Mouse (Mus musculus) mature B cell (primary cell): ENCODE results near the gene Sfpq.
"Not testable (repeated sequence)": the region's sequence is repeated elsewhere in the genome, so short reads cannot be mapped to it uniquely, and the experiment has no call there.

Experiments
- in situ Hi-C: fragments of 300-500 bp; cut with MboI; formaldehyde crosslinking; loops from 2 replicates; pipeline ENCODE4 v1.14.3; 2019

Sfpq gene

DNA sequence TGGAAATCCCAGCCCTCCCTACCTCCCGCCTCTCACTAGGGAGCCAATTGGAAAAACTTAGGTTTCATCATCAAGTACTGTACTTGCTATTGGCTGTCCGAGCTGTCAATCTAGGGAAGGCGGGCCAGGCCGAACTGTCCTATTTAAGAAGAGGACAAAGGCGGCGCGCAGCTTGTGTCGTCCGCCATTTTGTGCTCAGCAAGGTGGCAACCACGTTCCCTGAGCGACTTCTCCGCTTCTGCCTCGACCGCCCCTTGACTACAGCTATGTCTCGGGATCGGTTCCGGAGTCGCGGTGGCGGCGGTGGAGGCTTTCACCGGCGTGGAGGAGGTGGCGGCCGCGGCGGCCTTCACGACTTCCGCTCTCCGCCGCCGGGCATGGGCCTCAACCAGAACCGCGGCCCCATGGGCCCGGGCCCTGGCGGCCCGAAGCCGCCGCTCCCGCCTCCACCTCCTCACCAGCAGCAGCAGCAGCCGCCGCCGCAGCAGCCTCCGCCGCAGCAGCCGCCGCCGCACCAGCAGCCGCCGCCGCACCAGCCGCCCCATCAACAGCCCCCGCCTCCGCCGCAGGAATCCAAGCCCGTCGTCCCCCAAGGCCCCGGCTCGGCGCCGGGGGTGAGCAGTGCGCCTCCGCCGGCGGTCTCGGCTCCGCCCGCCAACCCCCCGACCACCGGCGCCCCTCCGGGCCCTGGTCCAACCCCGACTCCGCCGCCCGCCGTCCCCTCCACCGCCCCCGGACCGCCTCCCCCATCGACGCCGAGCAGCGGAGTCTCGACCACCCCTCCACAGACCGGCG, at the start of gene Sfpq:
TSS of gene Sfpq (plus strand) at position 174 of the 795 bp plus-strand sequence.
- in situ Hi-C loops: no loop called here

DNA sequence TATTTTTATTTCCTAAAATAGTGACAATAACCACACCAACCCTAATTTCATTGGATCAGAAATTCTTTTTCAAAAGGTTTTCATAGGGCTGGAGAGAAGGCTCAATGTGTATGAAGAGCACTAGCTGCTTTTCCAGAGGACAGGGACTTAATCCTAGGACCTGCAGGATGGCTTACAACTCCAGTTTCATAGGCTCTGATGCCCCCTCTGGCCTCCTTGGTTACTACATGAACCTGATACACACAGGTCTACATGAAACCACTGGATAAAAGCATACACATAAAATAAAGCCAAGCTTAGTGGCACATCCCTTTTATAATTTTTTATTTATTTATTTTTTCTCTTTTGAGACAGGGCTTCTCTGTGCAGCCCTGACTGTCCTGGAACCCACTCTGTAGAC, 43.7 kb upstream of the Sfpq start:
- in situ Hi-C loops: no loop called here

DNA sequence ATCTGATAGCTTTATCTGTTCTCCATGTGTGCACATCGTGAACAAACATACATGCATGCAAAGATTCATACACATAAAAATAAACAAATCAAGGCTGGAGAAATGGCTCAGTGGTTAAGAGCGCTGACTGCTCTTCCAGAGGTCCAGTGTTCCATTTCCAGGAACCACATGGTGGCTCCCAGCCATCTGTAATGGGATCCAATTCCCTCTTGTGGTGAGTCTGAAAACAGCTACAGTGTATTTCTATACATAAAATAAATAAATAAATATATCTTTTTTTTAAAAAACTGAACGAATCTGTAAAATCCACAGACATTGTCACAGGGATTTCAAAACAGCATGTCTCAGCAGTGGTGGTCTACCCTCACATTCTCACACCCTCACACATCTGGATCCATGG, 42.4 kb upstream of the Sfpq start:
- in situ Hi-C loops: no loop called here

DNA sequence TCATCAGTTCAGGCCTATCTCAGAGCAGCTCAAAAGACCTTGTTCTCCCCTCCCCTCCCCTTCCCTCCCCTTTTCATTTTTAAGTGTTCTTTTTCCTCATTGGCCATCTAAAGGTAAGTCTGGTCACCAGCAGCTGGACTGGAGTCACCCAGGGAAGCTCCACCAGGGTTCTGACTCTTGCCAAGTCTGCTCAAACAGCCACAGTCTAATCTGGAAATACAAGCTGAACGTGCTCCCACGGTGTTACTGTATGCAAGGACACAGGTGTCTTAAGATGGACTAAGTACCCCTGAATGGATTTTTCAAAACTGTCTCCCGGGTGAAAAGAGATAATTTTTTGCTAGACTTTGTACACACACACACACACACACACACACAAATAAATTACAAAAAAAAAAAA, 37.8 kb upstream of the Sfpq start:
- in situ Hi-C loops: no loop called here

DNA sequence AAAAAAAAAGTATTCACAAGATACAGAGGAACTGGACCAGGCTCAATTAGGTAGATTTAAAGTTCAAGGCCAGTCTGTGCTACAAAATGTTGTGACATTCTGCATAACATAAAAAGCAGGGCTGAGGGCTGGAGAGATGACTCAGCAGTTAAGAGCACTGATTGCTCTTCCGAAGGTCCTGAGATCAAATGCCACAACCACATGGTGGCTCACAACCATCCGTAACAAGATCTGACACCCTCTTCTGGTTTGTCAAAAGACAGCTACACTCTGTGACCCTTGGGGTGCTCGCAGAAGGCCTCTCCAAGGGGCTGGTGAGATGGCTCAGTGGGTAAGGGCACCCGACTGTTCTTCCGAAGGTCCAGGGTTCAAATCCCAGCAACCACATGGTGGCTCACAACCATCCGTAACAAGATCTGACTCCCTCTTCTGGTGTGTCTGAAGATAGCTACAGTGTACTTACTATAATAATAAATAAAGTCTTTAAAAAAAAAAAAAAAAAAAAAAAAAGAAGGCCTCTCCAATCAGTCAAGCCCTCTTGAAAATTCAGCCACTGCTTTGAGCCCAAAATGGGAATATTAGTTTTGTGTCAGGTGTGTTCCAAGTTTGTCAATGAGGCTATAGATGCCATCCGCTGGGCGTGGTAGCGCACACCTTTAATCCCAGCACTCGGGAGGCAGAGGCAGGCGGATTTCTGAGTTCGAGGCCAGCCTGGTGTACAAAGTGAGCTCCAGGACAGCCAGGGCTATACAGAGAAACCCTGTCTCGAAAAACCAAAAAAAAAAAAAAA, 37.2 kb upstream of the Sfpq start:
- in situ Hi-C loops: not testable (repeated sequence)

DNA sequence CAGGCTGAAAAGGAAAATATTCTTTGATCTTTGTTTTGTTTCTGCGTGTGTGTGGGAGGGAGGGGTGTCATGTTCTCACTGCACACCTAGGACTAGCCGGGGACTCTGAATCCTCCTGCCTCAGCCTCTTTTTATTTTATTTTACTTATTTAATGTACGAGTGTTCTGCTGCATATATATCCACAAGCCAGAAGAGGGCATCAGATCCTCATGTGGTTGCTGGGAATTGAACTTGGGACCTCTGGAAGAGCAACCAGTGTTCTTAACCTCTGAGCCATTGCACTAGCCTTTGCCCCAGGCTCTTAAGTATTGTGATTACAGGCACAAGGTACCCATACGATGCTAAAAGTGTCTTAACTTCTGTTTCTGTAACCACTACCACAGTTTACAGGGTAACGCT, 34.4 kb upstream of the Sfpq start:
- in situ Hi-C loops: no loop called here

DNA sequence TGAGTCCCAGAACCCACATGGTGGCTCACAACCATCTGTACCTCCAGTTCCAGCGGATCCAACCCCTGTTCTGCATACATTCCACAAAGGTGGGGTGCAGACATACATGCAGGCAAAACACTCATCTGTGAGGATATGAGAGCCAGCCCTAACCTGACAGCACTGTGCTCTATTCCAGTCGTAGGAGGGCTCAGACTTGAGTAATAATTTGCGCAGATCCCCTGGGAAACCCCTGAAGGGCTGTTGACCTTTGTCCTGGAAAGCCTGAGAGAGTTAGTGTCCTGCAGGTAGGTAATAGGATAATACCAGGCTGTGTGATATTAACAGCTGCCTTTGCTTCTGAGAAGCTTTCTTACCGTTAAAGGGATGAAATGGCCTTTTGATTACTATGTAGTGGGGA, 32.6 kb upstream of the Sfpq start:
- in situ Hi-C loops: no loop called here

DNA sequence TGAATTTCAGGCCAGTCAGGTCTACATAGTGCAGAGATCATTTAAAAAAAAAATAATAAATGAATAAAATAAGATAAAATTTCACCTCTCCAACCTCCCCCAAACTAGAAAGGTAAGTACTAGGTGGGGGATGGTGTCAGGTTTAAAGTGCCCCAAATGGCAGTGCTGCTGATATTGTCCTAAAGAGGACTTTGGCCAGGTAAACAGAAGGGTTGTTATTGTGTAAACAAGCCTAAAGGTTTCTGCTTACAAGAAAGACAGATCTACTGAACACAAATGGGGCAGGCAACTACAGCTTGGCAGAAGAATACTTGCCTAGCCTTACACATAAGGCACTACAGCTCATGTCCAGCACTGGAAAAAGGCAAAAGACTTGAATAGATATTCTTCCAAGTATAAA, 30.6 kb upstream of the Sfpq start:
- in situ Hi-C loops: no loop called here

DNA sequence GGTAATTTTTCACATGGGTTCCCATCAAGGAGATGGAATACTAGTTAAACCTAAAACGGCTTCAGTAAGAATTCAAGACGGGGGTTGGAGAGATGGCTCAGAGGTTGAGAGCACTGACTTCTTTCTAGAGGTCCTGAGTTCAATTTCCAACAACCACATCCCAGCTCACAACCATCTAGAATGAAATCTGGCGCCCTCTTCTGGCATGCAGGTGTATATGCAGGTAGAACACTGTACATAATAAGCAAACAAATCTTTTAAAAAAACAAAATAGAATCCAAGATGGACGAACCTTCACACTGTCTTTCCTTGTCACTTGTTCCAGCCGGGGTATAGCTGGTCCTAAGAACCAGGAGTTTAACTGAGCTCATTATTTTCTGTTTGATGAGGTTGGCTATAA, 28.8 kb upstream of the Sfpq start:
- in situ Hi-C loops: no loop called here

DNA sequence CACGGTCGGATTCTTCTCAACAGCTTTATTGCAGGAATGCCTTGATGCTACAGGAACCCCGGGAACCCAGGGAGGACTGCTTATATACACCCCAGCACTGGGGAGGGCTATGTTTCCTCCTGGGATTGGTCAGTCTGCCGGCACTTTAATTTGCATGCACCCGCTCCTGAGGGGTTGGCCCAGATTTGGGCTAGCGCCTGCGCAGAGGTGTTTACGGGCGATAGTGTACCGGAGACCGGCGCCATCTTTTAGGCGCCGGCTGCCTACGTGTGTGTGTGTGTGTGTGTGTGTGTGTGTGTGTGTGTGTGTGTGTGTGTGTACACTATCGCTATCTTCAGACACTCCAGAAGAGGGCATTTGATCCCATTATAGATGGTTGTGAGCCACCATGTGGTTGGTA, 21.8 kb upstream of the Sfpq start:
- in situ Hi-C loops: not testable (repeated sequence)

DNA sequence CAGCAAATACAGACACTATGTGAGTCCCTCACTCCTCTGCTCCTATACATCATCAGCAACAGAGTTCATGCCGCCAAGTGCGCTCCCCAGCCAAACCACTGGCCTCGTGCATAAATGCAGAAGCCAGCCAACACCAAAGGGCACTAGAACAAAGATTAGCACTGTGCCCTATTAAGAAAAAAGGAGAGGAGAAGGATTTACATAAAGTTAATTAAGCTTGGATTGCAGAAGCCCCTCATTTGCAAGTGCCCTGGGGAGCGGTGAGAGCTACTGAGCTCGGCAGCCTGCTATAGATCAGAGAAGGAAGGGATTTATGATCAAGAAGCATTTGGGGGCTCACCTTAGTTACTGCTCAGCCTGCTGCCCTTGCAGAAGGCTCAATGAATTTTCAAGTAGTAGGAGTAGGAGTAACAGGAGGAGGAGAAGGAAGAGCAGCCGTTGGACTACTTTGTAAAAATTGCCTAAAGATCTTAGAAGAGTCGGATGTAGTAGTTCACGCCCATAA, 20.5 kb upstream of the Sfpq start:
- in situ Hi-C loops: no loop called here

DNA sequence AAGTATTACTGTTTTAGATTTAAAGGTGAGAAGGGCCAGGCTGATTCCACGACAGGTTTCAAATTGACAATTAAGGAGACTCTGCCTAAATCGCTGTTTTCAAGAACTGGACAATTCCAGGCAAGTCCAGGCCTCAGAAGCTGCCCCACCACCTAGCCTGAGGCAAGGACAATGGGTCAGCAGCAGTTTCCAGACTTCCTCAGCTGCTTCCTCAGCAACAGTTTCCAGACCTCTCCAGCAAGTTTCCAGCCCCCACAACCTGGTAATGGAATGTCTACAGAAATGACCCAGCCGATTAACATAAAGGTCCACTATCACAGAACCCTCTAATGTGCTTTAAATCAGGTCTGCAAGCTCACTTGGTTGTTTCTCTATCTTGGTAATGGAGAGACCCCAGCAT, 16.7 kb upstream of the Sfpq start:
- in situ Hi-C loops: no loop called here

DNA sequence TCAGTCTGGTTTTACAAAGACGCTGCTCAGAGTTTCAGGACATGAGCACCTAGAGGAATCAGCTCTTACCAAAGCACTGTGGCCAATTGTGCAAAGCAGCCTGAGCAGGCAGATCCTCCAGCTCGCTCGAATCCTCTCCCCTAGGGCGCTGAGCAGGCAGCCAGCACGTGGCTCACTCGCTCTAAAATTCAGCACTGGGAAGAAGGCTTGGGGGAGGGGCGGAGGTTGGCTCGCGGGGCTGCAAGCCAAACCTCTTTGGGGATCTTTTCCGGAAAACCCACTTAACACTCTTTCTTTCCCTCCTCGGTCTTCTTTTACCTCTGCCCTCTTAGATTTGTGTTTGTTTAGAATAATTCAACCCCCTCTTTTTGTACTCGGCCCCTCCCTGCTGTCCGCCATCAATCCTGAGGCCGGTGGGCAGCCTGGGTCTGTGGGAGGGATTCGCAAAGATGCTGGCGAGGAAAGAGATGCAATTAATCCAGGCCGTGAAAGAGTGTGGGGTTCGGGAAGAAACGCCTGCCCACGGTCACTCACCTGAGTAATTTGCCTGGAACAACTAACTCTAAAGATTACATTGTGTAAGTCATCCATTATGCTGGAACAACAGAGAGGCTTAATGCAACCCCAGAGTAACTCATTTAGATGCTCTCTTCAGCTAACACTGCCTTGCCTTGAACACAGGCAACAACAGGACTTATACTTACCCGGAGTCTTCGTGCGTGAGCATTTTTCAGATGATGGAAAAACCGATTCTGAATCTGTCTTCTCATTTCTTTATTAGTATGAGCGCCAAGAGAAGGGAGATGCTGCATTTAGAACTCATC, 15.8 kb upstream of the Sfpq start:
- in situ Hi-C loops: no loop called here

DNA sequence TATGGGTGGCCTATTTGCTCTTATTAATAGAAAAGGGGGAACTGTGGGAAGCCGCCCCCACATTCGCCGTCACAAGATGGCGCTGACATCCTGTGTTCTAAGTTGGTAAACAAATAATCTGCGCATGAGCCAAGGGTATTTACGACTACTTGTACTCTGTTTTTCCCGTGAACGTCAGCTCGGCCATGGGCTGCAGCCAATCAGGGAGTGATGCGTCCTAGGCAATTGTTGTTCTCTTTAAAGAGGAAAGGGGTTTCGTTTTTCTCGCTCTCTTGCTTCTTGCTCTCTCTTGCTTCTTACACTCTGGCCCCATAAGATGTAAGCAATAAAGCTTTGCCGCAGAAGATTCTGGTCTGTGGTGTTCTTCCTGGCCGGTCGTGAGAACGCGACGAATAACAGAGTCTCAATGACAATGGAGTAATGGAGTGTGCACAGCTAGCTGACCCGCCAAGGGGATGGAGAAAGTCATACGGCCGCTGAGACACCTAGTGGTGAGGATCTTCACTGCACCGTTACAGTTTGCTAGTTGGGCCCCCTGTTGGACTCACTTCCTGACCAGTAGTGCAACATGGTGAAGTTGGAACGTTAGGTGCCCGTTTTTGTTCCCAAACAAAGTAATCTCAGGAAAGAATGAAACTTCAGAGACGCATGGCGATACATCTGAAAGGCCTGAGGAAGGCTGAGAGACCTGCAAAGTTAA, 5.7 kb upstream of the Sfpq start:
- in situ Hi-C loops: not testable (repeated sequence)

DNA sequence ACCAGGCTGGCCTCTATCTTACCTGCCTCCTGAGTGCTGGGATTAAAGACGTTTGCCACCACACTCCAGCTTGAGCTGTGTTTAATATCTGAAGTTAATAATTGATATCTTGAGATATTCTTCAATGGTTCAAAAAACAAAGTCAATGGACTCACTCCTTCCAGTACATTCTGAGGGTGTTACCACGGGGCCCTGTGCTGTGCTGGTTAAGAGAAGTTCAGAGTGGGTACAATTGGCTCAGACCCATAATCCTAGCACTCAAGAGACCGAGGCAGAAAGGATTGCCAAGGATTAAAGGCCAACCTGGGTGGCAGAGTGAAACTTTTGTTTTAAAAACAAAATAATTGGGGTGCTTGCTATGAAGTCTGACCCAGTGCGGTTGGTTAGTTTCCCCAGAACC, 4.8 kb upstream of the Sfpq start:
- in situ Hi-C loops: no loop called here

DNA sequence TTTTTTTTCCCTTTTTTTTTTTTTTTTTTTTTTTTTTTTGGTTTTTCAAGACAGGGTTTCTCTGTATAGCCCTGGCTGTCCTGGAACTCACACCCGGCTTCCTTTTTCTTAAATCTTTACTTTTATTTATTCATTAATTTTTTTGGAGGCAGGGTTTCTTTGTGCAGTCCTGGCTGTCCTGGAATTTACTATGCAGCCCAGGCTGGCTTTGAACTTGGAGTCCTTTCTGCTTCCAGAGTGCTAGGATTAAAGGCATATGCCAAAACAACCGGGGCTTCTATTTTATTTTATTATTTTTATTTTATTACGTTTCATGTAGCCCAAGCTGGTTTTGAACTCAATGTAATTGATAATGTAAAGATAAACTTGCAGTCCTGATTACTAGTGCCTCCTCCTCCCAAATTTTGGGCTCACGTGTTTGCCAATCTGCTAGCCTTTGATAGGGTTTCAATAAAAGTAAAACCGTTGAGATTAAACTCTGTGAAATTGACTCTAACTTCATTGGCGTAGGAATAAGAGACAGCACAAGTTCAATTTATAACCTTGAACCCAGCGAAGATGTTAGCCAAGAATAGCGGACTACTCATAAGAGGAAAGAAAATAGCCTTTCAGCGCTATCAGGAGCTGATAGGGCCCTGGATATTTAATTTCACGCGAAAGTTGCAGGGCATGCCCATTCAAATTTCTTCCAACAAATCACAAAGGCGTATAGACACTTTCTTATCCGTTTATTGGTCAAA, 543 bp upstream of the Sfpq start:
- in situ Hi-C loops: no loop called here

DNA sequence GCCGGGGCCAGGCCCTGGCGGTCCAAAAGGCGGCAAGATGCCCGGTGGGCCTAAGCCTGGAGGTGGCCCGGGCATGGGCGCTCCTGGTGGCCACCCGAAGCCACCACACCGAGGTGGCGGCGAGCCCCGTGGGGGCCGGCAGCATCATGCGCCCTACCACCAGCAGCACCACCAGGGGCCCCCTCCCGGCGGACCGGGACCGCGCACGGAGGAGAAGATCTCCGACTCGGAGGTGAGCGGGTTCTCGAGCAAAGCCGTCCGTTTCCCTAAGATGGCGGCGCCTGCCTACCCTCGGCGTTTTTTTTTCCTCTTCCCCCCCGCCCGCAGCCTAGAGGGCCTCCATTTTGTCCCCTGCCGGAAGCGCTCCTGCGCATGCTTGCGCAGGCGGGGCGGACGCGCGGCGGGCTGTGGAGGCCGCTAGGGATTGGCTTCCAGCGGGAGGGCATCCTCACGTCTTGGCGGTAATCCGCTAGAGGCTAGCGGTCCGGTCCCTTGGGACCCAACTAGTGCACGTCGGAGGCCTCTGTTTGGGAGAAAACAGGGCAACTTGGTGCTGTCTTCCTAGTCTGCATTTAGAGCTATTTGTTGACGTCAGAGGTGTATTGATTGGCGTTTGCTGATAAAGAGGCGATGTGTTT, 984 bp downstream of the Sfpq start:
- in situ Hi-C loops: no loop called here

DNA sequence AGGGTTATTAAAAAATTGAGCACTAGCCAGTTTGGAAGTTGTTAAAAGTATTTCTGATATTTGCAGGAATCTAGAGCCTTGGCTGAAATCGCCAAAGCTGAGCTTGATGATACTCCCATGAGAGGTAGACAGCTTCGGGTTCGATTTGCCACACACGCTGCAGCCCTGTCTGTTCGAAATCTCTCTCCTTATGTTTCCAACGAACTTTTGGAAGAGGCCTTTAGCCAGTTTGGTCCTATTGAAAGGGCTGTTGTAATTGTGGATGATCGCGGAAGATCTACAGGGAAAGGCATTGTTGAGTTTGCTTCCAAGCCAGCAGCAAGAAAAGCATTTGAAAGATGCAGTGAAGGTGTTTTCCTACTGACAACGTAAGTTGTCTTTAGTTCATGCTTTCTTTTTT, 2.1 kb downstream of the Sfpq start:
- in situ Hi-C loops: no loop called here

DNA sequence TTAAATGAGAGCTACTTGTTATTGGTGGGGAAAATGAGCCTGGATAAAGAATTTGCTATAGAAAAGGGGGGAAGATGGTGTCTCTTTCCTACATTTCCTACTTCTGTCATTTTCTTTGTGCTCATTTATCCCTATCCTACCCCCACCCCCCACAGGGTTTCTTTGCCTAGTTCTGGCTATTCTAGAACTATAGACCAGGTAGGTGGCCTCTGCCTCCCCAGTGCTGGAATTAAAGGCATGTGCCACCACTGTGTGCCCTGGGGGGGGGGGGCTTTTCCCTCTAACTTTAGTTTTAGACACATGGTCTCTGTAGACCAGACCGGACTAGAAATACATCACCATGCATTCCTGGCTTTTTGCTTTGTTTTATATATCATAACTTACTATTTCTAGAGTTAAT, 3.1 kb downstream of the Sfpq start:
- in situ Hi-C loops: no loop called here

DNA sequence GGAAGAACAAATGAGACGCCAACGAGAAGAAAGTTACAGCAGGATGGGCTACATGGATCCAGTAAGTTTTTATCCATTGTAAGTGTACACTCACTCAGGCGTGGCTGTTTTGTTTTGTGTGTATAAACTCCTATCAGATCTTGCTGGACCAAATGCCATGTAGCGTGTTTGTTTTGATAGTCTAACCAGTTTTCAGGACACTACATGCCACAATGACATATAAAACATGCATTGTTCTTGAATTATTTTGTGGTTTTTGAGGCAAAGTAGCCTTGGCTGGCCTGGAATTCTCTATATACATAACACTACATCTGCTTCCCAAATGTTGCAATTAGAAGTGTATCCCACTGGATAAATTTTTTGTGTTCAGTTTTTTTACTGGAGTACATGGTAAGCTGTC, 5.7 kb downstream of the Sfpq start:
- in situ Hi-C loops: no loop called here
